Mouse (Mus musculus) CH12.LX (cell line): Measurements from ENCODE around the gene Tmem191c. TPM values are rescaled to one million over a fixed set of nuclear protein-coding genes. Genes with fewer than 3 reads are reported as not detected.

ENCODE experiments used
- DNase-seq: peaks from one replicate; pipeline ENCODE4 v3.0.0-alpha.2; 2013; ENCODE audit errors: extremely low read depth
- H3K27ac ChIP-seq: 2 replicates; pipeline ENCODE4 v1.5.1; 2012; ENCODE audit warnings: low read depth, mild to moderate bottlenecking, control low read depth, moderate library complexity; ENCODE audit not compliant: insufficient read depth
- H3K27me3 ChIP-seq: replicated peaks from 2 replicates; pipeline ENCODE3; 2012; ENCODE audit warnings: inconsistent platforms
- H3K36me3 ChIP-seq, 2 experiments: replicated peaks in 1 of 2; 2 replicates each; pipeline versions ENCODE3 to v1.6.1; 2012; ENCODE audit warnings: inconsistent platforms in 1 of 2, low read length in 1 of 2, mild to moderate bottlenecking in 1 of 2, mixed read lengths in 1 of 2, moderate library complexity in 1 of 2; ENCODE audit not compliant: control insufficient read depth in 1 of 2, insufficient read depth in 1 of 2
- H3K4me1 ChIP-seq, 2 experiments: 2 replicates each; pipeline ENCODE4 v1.6.1; 2012; ENCODE audit warnings: inconsistent platforms in 1 of 2, moderate library complexity in 1 of 2; ENCODE audit not compliant: insufficient read depth in 2 of 2, control insufficient read depth in 1 of 2
- H3K4me2 ChIP-seq: 2 replicates; pipeline ENCODE4 v1.6.1; 2012; ENCODE audit warnings: low read depth, mild to moderate bottlenecking, control low read depth; ENCODE audit not compliant: poor library complexity, insufficient read depth, severe bottlenecking
- H3K4me3 ChIP-seq, 3 experiments: fragments of 150-350 bp in 1 of 3; sonication (generic) in 1 of 3; replicated peaks in 1 of 3; 2 replicates each; pipeline versions ENCODE3 to v1.5.1; 2011 to 2012; ENCODE audit warnings: low read depth in 2 of 3, low read length in 2 of 3, mild to moderate bottlenecking in 2 of 3, moderate library complexity in 2 of 3, control low read depth in 1 of 3, improper control_type of control experiment in 1 of 3, inconsistent platforms in 1 of 3, mixed read lengths in 1 of 3; ENCODE audit not compliant: poor library complexity in 1 of 3
- H3K79me2 ChIP-seq: replicated peaks from 2 replicates; pipeline ENCODE4 v1.6.1; 2012; ENCODE audit warnings: mild to moderate bottlenecking, moderate library complexity; ENCODE audit not compliant: control insufficient read depth, poor library complexity, insufficient read depth, severe bottlenecking; ENCODE audit errors: extremely low read depth
- H3K9ac ChIP-seq: 2 replicates; pipeline ENCODE4 v1.6.1; 2012; ENCODE audit warnings: low read depth, mild to moderate bottlenecking, control low read depth, moderate library complexity; ENCODE audit not compliant: insufficient read depth
- H3K9me3 ChIP-seq: replicated peaks from 2 replicates; pipeline ENCODE3; 2012; ENCODE audit warnings: low read length, inconsistent platforms, mixed read lengths
- CHD2 ChIP-seq: IDR thresholded peaks from 2 replicates; pipeline ENCODE4 v1.6.1; 2011; ENCODE audit warnings: low read length, improper control_type of control experiment
- CTCF ChIP-seq, 2 experiments: IDR thresholded peaks in 1 of 2; conservative IDR thresholded peaks in 1 of 2; 2 replicates each; pipeline ENCODE4 v1.5.1; 2011 to 2012; ENCODE audit warnings: low read depth in 2 of 2, low read length in 2 of 2, improper control_type of control experiment in 1 of 2, inconsistent platforms in 1 of 2, mild to moderate bottlenecking in 1 of 2, moderate library complexity in 1 of 2
- E2F4 ChIP-seq: IDR thresholded peaks from 2 replicates; pipeline ENCODE4 v1.6.1; 2011; ENCODE audit warnings: low read depth, low read length, improper control_type of control experiment; ENCODE audit not compliant: insufficient replicate concordance
- ETS1 ChIP-seq: conservative IDR thresholded peaks from 2 replicates; pipeline ENCODE4 v1.6.1; 2012; ENCODE audit warnings: low read depth, mild to moderate bottlenecking, inconsistent platforms, low read length, improper control_type of control experiment, moderate library complexity
- GABPA ChIP-seq: IDR thresholded peaks from 2 replicates; pipeline ENCODE4 v1.6.1; 2012; ENCODE audit warnings: low read depth, low read length, improper control_type of control experiment, inconsistent platforms; ENCODE audit not compliant: insufficient replicate concordance
- HCFC1 ChIP-seq: IDR thresholded peaks from 2 replicates; pipeline ENCODE4 v1.6.1; 2012; ENCODE audit warnings: low read depth, mild to moderate bottlenecking, inconsistent platforms, low read length, improper control_type of control experiment
- IRF4 ChIP-seq: IDR thresholded peaks from 2 replicates; pipeline ENCODE4 v1.6.1; 2014; ENCODE audit warnings: low read depth, mild to moderate bottlenecking, inconsistent platforms, low read length, improper control_type of control experiment
- KAT2A ChIP-seq: IDR thresholded peaks from 2 replicates; pipeline ENCODE4 v1.6.1; 2012; ENCODE audit warnings: low read length, improper control_type of control experiment, inconsistent platforms; ENCODE audit not compliant: insufficient replicate concordance
- MAFK ChIP-seq: IDR thresholded peaks from 2 replicates; pipeline ENCODE4 v1.6.1; 2011; ENCODE audit warnings: low read length, improper control_type of control experiment; ENCODE audit not compliant: insufficient replicate concordance
- MAZ ChIP-seq: IDR thresholded peaks from 2 replicates; pipeline ENCODE4 v1.6.1; 2012; ENCODE audit warnings: low read depth, mild to moderate bottlenecking, inconsistent platforms, low read length, improper control_type of control experiment, moderate library complexity
- MEF2A ChIP-seq: IDR thresholded peaks from 2 replicates; pipeline ENCODE4 v1.6.1; 2014; ENCODE audit warnings: low read depth, mild to moderate bottlenecking, inconsistent platforms, low read length, improper control_type of control experiment, borderline replicate concordance
- MXI1 ChIP-seq: IDR thresholded peaks from 2 replicates; pipeline ENCODE4 v1.6.1; 2011; ENCODE audit warnings: mild to moderate bottlenecking, low read depth, low read length, improper control_type of control experiment
- NRF1 ChIP-seq: IDR thresholded peaks from 2 replicates; pipeline ENCODE4 v1.6.1; 2014; ENCODE audit warnings: low read depth, mild to moderate bottlenecking, inconsistent platforms, low read length, improper control_type of control experiment, moderate library complexity
- PAX5 ChIP-seq: IDR thresholded peaks from 2 replicates; pipeline ENCODE4 v1.6.1; 2012; ENCODE audit warnings: low read length, inconsistent platforms, mixed read lengths
- POLR2A ChIP-seq: IDR thresholded peaks from 2 replicates; pipeline ENCODE4 v1.6.1; 2011; ENCODE audit warnings: low read depth, mild to moderate bottlenecking, improper control_type of control experiment, low read length
- RAD21 ChIP-seq: IDR thresholded peaks from 2 replicates; pipeline ENCODE4 v1.6.1; 2011; ENCODE audit warnings: low read depth, mild to moderate bottlenecking, low read length, improper control_type of control experiment, moderate library complexity
- SIN3A ChIP-seq: IDR thresholded peaks from 2 replicates; pipeline ENCODE4 v1.6.1; 2012; ENCODE audit warnings: low read length, improper control_type of control experiment, inconsistent platforms
- SMC3 ChIP-seq: IDR thresholded peaks from 2 replicates; pipeline ENCODE4 v1.6.1; 2011; ENCODE audit warnings: low read depth, low read length, improper control_type of control experiment
- TBP ChIP-seq: conservative IDR thresholded peaks from 2 replicates; pipeline ENCODE4 v1.6.1; 2011; ENCODE audit warnings: low read depth, low read length, improper control_type of control experiment
- UBTF ChIP-seq: IDR thresholded peaks from 2 replicates; pipeline ENCODE4 v1.6.1; 2012; ENCODE audit warnings: low read depth, mild to moderate bottlenecking, inconsistent platforms, low read length, improper control_type of control experiment, moderate library complexity
- USF2 ChIP-seq: conservative IDR thresholded peaks from 2 replicates; pipeline ENCODE4 v1.6.1; 2011; ENCODE audit warnings: low read depth, low read length, improper control_type of control experiment
- ZC3H11A ChIP-seq: IDR thresholded peaks from 2 replicates; pipeline ENCODE4 v1.6.1; 2012; ENCODE audit warnings: low read depth, mild to moderate bottlenecking, inconsistent platforms, low read length, improper control_type of control experiment
- ZKSCAN1 ChIP-seq: IDR thresholded peaks from 2 replicates; pipeline ENCODE4 v1.6.1; 2012; ENCODE audit warnings: low read depth, inconsistent platforms, low read length, improper control_type of control experiment, borderline replicate concordance
- ZMIZ1 ChIP-seq: IDR thresholded peaks from 2 replicates; pipeline ENCODE4 v1.6.1; 2012; ENCODE audit warnings: low read depth, mild to moderate bottlenecking, inconsistent platforms, low read length, improper control_type of control experiment
- dilution Hi-C: fragments of 300-500 bp; cut with MboI; formaldehyde crosslinking; loops from 2 replicates; pipeline ENCODE4 v1.14.3; 2020; ENCODE audit warnings: low sequenced_read_pairs; ENCODE audit not compliant: extremely low pct_unique_long_range_greater_than_20kb, extremely low pct_ligation_motif_present
- in situ Hi-C: fragments of 300-500 bp; cut with MboI; formaldehyde crosslinking; loops from 3 replicates; pipeline ENCODE4 v1.14.3; 2019; ENCODE audit warnings: low sequenced_read_pairs, low pct_ligation_motif_present, low pct_unique_long_range_greater_than_20kb, mixed read lengths
- polyA plus RNA-seq: library from polyadenylated mRNA; unstranded; fragments of >175 nt; gene quantifications from 2 replicates; pipeline ENCODE4 v1.2.1, GENCODE M21; 2012; ENCODE audit warnings: low read depth; ENCODE audit not compliant: insufficient read length
- total RNA-seq, 2 experiments: library from RNA; depleted of rRNA; stranded (reverse); fragments of 300-350 nt in 1 of 2; fragments of >200 nt in 1 of 2; gene quantifications; 2 replicates each; pipeline ENCODE4 v1.2.3; 2012 to 2014

Tmem191c gene
- total and polyA plus RNA-seq, 3 experiments = 2.6 to 11.3 (median 7.9) TPM

DNA sequence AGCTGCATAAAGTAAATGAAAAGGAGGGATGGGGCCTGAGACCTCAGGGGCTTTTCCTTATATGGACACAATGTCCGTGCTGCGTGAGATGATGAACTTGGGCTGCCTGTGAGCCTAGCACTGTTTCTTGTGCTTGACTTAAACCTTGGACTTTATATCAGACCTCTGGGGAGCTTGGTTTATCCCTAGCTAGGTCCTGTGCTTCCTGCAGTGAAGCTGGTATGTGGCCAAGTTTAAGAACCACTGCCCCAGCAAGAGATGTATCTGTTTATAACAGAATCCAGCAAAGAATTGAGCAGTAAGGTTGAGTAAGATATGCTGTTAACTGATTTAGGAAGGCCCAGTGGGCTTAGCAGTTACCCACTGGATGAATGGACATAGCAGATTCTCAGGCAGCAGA is 36.5 kb upstream of the Tmem191c start:
- H3K4me3 ChIP-seq = no peak overlapping the region
- H3K27ac ChIP-seq = no peak overlapping the region
- H3K27me3 ChIP-seq = no peaks in the 10 kb centered on the region
- TF ChIP-seq KAT2A (no peak), HCFC1 (no peak), E2F4 (no peak), GABPA (no peak), CHD2 (no peak), MAFK (no peak), POLR2A (no peak)
- no peak for DNase-seq
- H3K79me2 ChIP-seq = peaks cover 36% of the 10 kb centered on the region
- peaks cover 11 to 32% of the 10 kb centered on the region in 2 experiments for H3K4me1 ChIP-seq
- H3K4me2 ChIP-seq = no peak overlapping the region
- peaks cover 0 to 17% of the 10 kb centered on the region in 2 experiments for H3K36me3 ChIP-seq
- no peak overlapping the region for H3K9ac ChIP-seq
- dilution Hi-C loops = no loop called here
- H3K9me3 ChIP-seq = no peaks in the 10 kb centered on the region
- in situ Hi-C loops = no loop called here

DNA sequence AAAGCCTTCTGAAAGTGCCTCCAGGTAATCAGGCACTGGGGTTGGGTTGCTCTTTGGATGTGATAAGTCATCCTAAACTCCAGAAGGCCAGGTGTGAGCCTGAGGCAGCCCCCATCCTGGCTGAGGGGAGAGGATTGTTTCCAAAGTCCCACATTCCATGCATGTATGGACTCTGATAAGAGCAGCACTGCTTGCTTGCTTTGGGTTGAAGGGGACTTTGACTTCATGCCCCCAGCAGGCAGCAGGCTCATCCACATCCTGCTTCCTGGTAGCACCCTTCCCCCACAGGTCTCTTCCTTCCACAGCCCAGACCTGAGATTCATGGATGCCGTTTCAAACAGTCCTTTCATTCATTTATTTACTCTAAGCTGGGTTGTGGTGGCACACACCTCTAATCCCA is 32.1 kb upstream of the Tmem191c start:
- Histone ChIP-seq H3K4me2 (no peak overlapping the region), H3K9ac (no peak overlapping the region), H3K36me3 (peaks cover 0 to 22% of the 10 kb centered on the region in 2 experiments), H3K27ac (no peak overlapping the region), H3K4me1 (peaks cover 0 to 12% of the 10 kb centered on the region in 2 experiments; a peak in 2 of 4 replicates), H3K79me2 (peaks cover 10% of the 10 kb centered on the region), H3K4me3 (no peak overlapping the region), H3K27me3 (no peaks in the 10 kb centered on the region), H3K9me3 (no peaks in the 10 kb centered on the region)
- in situ Hi-C loops = no loop called here
- DNase-seq = no peak
- dilution Hi-C loops = no loop called here
- no peak for TF ChIP-seq ZMIZ1
- no peak for TF ChIP-seq SIN3A
- no peak for TF ChIP-seq ZKSCAN1
- no peak for TF ChIP-seq MXI1
- no peak for TF ChIP-seq E2F4
- no peak for TF ChIP-seq NRF1
- TF ChIP-seq MEF2A = no peak
- TF ChIP-seq MAZ = no peak
- TF ChIP-seq RAD21 = no peak
- TF ChIP-seq TBP = no peak
- TF ChIP-seq GABPA = no peak
- no peak for TF ChIP-seq MAFK
- no peak for TF ChIP-seq PAX5
- TF ChIP-seq USF2 = no peak
- no peak for TF ChIP-seq SMC3
- no peak for TF ChIP-seq IRF4
- no peak for TF ChIP-seq ZC3H11A
- no peak for TF ChIP-seq UBTF
- TF ChIP-seq CTCF (conservative IDR thresholded peaks at IDR 0.05 in 1 of 2, IDR thresholded peaks at IDR 0.05 in 1 of 2; ENCODE audit: low read depth in 2 of 2, low read length in 2 of 2) = no peak
- no peak for TF ChIP-seq ETS1
